Mouse (Mus musculus): ENCODE data around the gene Ascc2.
"Not testable (repeated sequence)": the region's sequence is repeated elsewhere in the genome, so short reads cannot be mapped to it uniquely, and the experiment has no call there.

Ascc2 gene

DNA sequence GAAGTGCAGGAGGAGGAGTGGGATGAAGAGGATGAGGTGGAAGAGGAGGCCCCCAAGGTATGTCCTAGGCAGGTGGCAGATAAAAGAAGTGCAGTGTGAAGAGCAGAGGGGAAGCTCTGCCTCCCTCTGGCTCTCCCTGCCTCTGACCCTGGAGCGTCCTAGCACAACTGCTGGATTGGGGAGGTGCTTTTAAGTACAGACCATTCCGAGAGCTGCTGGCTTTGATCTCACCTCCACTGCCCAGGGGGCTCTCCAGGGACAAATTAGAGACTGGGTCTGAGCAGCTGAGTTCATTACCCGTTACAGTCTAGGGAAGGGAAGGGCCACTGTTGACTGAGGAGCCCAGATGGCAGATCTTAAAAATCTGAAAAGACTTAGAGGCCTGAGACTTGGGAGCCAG is 42.6 kb downstream of the Ascc2 start:
- no peak for DNase-seq (ENCODE audit: extremely low read depth, low read depth, low spot score)

DNA sequence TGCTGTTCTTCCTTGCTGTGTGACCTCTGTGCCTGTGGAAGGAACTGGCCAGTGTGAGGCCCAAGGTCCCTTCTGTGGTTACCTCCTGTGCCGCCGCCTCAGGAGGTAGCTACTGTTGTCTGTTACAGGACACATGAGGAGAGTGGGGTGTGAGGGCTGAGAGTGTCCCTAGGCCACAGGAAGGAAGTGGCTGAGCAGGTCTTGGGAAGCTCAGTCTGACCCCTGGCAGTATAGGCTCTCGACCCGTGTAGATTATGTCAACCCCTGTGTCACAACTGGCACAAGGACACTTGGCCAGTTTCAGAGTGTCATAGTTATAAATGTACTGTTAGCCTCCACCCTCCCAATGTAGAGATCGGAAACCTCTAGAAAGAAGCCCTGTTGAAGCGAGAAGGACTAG is 46.0 kb downstream of the Ascc2 start:
- no peak for DNase-seq (ENCODE audit: extremely low read depth, low read depth, low spot score)

DNA sequence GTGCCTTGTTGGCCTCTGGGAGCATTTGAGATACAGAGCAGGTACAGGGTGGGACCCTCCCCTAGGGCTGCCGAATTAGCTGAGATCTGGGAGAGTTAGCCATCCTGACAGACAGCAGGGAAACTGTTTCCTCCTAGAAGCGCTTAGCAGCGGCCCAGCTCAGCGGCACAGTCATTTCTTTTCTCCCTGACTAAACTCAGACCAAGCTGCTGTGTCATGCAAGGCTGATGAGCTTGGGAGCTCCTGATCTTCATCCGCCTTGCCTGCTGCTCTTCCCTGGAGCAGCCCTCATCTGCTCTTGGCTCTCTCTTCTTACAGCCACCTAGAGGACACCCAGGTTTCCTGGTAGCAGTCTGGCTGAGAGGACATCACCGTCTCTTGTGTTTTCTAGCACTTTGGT is 46.6 kb downstream of the Ascc2 start:
- no peak for DNase-seq (ENCODE audit: extremely low read depth, low read depth, low spot score)

DNA sequence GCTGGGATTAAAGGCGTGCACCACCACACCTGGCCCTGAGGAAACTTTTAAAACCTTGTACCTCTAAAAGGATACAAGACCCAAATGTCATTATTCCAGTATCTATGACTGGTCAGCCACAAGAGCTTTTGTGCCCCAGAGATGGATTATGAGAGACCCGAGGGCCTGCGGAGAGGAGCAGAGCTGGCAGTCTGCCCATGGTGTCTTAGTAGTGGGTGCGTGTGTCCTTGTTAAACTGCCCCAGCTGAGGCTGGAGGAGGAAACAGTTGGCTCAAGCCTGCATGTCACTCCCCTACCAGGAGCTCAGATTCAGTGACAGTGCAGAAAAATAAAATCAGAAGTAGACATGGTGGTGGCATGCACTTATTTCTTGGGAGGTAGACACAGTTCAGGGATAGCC is 47.5 kb downstream of the Ascc2 start:
- DNase-seq (ENCODE audit: extremely low read depth, low read depth, low spot score) = no peak

DNA sequence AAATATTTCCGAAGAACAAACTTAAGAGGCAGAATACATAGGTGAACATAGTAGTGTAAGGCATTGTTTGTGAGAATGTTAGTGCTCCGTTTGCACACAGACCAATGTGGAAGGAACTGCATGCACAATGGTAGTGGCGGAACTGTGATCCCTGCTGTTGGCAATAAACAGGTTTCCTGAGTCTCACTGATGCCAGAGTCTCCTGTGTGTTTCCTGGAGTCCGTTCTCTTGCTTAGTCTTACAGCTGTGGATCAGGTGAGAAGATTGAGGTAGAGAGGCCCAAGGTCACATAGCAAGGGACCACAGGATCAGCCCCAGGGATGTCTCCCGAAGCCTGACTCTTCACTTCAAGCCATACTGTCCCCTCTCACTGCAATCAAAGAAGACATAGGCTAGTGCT is 48.0 kb downstream of the Ascc2 start:
- no peak for DNase-seq (ENCODE audit: extremely low read depth, low read depth, low spot score)

DNA sequence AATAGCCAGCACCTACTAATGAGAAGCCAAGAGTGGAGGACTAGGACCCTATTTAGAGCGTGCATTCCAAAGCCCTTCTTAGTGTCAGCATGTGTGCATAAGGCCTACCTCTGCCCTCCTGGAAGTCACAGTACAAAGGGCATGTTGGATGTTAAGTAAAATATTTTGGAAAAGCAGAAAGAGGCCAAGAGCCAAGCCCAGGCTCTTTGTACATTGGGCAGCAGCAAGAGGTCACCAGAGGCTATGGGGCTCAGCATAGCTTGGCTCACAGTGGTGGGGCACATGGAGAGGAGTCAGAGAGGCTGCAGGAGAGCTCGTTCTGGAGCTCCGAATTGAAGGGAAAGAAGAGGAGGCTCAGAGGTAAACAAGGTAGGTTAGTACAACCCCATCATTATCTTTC is 49.5 kb downstream of the Ascc2 start:
- no peak for DNase-seq (ENCODE audit: extremely low read depth, low read depth, low spot score)

DNA sequence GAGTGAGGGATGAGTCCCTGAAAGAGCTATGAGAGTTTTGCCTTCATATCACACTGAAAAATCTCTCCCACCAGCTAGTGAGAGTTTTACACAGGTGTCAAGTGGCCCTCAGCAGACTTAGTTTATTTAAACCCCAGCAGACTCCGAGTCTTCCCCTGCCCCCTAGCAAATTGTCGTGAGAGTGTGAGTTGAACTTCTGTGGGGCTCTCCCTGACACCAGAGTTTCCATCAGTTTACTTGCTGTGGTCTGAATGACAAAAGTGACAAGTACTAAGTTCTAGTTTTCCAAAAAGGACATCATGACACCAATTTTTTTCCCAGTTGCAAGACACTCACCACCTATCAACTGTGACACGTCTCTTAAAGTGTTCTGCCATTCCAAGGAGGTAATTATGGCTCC is 50.3 kb downstream of the Ascc2 start:
- no peak for DNase-seq (ENCODE audit: extremely low read depth, low read depth, low spot score)

DNA sequence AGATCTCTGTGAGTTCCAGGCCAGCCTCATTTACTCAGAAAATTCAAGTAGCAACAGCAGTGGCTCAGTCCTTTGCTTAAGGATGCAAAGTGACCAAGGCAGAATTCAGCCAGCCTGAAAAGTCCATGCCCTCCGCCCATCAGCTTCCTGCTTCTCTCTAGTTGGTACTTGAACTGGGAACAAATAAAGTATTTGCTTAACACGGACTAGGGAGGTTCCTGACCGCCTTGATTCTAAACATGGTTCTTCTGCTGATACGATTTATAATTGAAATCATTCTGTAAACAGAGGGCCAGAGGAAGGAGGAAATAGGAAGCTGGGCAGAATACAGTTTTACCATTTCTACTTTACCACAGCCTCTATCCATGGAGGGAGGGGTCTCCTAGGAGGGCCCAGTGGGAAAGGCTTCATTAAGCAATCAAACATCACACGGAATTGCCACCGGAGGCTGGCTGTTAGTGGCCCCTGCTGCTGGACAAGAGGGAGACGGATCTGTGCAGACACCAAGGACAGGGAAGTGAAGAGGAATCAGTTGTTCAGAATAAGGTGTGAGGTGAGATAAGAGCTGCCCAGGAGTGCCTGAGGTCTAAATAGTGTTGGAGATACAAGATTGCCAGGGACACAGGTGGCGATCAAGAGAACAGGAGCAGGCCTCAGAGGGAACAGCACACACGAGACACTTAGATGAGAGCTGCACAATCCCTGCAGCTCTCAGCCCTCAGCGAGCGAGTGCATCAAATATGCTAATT is 51.3 kb downstream of the Ascc2 start:
- no peak for DNase-seq (ENCODE audit: extremely low read depth, low read depth, low spot score)

DNA sequence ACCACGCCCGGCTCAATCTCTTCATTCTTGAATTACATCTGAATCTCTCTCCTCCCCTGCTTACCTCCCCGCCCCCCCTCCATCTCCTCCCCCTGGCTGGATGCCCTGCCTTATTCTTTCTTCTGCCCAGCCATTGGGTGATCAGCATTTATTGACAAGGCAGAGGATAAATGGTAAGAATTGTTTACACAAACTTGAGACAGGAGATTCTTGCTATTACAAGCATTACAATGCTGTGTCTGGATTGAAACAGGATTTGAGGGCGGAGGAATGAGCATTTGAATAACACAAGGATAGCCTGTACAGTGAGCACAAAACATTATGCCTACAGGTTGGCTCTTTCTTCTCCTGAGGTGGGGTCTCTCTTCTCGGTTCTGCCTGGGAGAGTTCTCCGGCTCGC is 52.8 kb downstream of the Ascc2 start:
- no peak for DNase-seq (ENCODE audit: extremely low read depth, low read depth, low spot score)

DNA sequence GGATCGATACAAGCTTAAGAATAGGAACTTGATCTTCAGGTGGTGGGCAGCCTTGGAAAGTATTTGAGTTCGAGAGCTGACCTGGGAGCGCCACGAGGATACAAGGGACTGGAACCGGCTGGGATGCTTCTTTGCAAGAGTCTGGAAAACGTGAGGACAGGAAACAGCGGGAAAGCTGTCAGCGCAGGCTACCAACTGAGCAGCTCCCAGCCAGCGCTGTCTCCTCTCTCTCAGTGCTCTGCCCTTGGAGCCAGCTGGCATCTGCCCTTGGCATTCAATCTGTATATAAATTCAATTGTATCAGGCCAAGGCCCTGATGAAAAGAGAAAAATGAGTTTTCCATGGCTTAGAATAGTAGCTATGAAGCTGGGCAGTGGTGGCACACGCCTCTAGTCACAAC is 53.7 kb downstream of the Ascc2 start:
- no peak for DNase-seq (ENCODE audit: extremely low read depth, low read depth, low spot score)

DNA sequence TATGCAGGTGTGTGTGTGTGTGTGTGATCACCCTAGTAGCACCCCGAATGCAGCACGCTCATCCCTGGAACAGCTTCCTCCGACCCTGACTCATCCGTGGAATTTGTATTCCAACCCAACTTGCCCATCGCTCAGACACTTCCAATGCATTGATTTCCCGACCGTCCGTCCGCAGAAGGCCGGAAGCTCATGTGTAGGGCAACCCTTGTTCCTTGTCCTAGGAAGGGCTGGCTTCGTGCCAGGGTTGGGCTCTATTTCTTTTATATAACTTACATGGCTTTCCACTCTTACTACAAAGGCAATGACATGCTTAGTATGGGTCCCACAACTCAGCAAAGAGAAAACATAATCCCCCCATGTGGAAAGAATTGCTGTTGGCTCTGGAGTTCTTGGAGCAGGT is 54.6 kb downstream of the Ascc2 start:
- DNase-seq (ENCODE audit: extremely low read depth, low read depth, low spot score) = no peak

DNA sequence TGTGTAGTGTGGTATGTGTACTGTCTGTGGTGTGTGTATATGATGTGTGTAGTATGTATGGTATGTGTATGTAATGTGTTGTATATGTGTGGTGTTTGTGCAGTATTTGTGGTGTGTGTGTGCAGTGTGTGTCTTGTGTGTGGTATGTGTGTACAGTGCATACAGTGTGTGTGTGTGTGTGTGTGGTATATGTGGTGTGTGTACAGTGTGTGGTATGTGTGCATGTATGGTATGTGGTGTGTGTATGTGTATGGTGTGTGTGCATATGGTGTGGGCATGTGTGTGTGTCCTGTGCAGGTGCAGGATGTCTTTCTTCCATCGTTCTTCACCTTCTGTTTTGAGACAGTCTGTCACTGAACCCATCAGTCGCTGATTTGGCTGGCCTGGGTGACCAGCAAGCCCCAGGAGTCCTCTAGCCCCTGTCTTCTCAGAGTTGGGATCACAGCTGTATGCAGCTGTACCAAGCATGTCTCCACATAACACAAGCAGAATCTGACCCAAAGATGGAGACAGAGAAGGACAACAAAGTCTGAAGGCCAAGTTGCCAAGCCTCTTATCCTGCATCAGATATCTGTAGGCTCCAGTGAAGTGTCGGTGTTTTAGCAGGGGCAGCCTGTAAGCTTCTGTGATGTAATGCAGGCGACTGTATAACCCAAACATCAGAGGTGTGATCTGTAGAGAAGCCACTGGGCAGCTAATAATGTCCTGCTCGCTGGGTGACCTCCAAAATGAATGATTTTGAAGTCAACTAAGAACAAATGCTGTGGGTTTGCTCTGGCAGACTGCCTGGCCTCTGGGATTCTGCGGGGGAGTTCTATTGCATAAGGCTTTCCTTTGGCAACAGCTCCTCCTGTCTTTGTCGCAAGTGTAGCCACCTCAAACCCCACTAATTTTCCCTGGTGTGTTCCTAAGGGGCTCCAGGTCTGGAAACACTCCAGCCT is 59.8 kb downstream of the Ascc2 start:
- peak; percentile 69 for DNase-seq (ENCODE audit: extremely low read depth, low read depth, low spot score)

DNA sequence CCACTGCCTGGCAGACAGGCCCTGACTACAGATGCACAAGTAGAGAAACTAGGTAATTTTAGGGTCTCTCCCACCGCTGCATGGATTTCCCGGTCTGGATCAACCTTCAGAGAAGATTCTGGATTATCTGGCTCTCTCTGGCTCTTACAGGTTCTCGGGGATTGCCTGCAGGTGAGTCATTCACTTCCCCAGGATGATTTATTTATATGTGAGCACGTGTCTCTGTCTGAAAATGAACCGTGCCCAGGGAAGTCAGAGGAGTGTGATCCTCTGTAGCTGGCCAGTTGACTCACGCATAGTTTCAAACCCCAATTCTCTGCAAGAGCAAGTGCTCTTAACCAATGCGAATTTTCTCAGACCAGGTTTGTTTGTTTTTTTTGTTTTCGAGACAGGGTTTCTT is 63.2 kb downstream of the Ascc2 start:
- DNase-seq (ENCODE audit: extremely low read depth, low read depth, low spot score) = no peak

DNA sequence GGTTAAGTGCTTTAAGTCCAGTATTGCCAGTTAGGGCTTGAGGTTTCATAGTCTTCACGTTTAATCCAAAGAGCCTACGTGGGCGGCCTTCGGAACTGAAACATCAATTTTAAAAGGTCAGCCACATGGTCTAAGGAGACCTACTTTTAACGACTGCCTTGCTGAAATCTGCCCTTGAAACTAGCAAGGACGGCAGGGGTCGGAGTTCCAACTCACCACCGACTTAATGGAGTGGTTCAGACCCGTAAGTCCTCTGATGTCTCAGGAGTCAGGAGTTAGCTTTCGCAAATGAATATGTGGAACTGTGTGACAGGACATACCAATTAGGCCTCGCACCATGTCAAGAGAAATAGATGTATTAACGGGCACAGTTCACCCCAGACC is 66.1 kb downstream of the Ascc2 start:
- DNase-seq (ENCODE audit: extremely low read depth, low read depth, low spot score) = no peak

DNA sequence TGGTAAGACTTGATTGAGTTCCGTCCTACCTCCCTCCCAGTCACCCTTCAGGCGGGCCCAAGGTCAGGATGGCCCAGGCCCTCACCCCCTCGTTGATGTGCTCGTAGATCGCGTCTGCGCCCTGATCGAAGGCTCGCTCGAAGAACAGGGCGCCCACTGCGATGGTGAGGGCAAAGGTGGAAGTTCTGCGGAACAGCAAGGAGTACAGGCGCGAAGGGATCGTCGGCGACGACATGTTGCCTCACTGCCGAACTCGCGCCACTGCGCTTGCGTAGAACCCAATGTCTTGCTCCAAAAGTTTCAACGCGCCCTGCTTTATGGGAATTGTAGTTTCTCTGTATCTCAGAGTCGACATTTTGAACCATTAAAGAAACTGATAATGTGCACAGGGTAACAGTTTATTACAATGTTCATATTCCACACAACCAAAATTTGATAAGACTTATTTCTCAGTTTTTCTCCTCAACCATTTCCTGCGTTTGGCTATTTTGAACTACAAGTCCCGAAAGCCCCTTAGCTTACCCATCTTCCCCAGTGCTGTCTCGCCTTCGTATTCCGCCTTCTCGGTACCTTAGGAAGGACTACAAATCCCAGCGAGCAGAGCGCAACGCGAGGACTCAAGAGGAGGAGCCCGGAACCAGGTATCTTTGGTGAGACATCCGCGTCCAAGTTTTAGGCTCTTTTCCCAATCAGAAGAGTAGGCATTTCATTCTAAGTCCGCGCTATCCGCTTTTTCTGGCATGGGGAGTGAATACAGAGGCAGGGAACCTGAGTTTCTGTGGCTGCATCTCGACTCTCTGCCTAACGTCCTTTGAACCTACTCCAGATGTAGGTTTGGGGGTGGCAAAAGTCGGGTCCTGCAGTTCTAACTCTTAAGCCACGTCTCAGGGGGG is 66.8 kb downstream of the Ascc2 start, which contains the start of the genes Uqcr10 and Zmat5:
Uqcr10 (minus strand) TSS at position 271 of the 893 bp plus-strand sequence.
Zmat5 (plus strand) TSS at position 607 of the 893 bp plus-strand sequence.
- DNase-seq (ENCODE audit: extremely low read depth, low read depth, low spot score) = peak; percentile 92

DNA sequence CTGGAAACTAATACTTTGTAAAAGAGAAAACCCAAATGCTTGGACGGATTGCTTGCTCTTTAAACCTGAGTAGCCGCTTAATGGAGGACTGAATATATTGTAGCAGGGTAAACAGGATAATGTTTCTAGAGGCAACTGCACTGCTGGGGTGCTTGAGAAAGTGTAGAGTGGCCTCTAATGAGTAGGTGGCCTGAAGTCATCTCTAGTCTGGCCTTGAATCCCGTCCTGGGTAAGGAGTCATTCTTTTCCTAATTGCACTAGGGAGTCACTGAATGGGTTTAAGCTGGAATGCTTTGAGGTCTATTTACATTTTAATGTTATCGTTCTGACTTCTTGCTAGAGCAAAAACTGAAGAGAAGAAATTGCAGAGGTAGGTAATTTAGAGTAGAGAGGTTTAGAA is 67.6 kb downstream of the Ascc2 start:
- DNase-seq (ENCODE audit: extremely low read depth, low read depth, low spot score) = no peak

DNA sequence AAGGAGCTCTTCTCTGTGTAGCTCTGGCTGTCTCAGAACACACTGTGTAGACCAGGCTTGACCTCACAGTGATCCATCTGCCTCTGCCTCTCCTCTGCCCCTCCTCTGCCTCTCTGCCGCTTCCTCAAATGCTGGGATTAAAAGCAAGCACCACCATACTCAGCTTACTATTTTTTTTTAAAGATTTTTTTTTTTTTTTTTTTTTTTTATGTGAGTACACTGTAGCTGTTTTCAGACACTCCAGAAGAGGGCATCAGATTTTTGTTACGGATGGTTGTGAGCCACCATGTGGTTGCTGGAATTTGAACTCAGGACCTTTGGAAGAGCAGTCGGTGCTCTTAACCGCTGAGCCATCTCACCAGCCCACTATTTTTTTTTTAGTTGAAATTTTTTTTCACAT is 72.6 kb downstream of the Ascc2 start:
- DNase-seq (ENCODE audit: extremely low read depth, low read depth, low spot score) = not testable (repeated sequence)

DNA sequence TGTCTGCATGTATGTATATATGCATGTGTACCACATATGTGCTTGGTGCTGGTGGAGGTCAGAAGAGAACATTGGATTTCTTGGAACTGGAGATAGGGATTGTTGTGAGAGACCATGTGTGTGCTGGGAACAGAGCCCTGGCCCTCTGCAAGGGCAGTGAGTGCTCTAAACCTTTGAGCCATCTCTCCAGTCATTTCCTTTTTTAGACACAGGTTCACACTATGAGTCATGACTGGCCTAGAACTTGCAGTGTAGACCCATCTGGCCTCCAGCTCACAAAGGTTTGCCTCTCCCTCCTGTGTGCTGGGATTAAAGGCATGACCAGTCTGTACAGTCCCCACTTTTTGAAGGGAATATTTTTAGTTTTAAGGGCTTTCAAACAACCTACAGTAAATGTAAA is 75.3 kb downstream of the Ascc2 start:
- no peak for DNase-seq (ENCODE audit: extremely low read depth, low read depth, low spot score)

DNA sequence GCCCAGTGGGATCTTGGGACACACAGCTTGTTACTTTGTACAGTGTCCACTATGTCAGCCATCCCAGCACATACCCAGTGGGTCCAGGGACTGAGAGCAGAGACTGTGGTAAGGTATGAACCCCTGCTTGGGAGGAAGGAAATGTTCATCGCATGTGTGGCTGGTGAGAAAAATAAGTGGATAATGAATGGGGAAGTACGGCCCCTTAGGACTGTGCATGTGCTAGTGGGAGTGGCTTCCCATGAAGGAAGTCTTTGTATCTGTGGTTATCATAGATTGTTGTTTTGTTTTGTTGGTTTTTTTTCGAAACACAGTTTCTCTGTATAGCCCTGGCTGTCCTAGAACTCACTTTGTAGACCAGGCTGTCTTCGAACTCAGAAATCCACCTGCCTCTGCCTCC is 77.2 kb downstream of the Ascc2 start:
- no peak for DNase-seq (ENCODE audit: extremely low read depth, low read depth, low spot score)

DNA sequence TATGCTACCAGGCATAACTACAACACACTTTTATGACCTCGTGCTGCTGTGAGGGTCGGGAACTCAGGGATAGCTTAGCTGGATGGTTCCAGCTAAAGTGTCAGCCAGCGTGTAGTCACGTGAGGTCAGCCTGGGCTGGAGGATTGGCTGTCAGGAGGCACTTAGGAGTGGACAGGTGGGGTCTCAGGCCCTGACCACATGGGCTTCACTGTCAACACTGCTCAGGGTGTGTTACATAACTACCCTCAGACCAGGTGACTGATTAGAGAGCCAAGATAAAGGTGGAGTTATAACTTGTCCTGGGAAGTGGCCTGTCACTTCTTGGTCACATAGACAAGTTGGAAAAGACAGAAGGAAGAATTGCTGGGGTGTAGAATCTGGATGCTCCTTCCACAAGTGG is 78.0 kb downstream of the Ascc2 start:
- no peak for DNase-seq (ENCODE audit: extremely low read depth, low read depth, low spot score)

Measured in fat pad, adult 2 months (tissue).